Mouse (Mus musculus) intestine, postnatal 0 days (tissue): ENCODE results near the gene Smdt1. TPM values are rescaled to one million over a fixed set of nuclear protein-coding genes. Genes with fewer than 3 reads are reported as not detected.

ENCODE experiments used
- ATAC-seq: fragments of 200-750 bp; cut with Nextera tagmentation; 2 replicates; pipeline ENCODE4 v1.8.0; 2017; ENCODE audit warnings: mild to moderate bottlenecking, moderate TSS enrichment, moderate library complexity
- H3K27ac ChIP-seq: fragments of 300-500 bp; sonication (generic); 2 replicates; pipeline ENCODE4 v1.5.1; 2014; ENCODE audit warnings: mild to moderate bottlenecking, low read depth, low read length, moderate library complexity
- H3K27me3 ChIP-seq: fragments of 300-500 bp; sonication (generic); replicated peaks from 2 replicates; pipeline ENCODE4 v1.6.1; 2014; ENCODE audit warnings: low read length, mixed read lengths; ENCODE audit not compliant: control insufficient read depth, insufficient read depth
- H3K36me3 ChIP-seq: fragments of 300-500 bp; sonication (generic); 2 replicates; pipeline ENCODE4 v1.6.1; 2014; ENCODE audit warnings: mild to moderate bottlenecking, moderate library complexity; ENCODE audit not compliant: control insufficient read depth, insufficient read depth
- H3K4me1 ChIP-seq: fragments of 300-500 bp; sonication (generic); replicated peaks from 2 replicates; pipeline ENCODE4 v1.6.1; 2014; ENCODE audit warnings: antibody characterized with exemption, low read length, mixed read lengths; ENCODE audit not compliant: control insufficient read depth, insufficient read depth
- H3K4me2 ChIP-seq: fragments of 300-500 bp; sonication (generic); replicated peaks from 2 replicates; pipeline ENCODE4 v1.6.1; 2014; ENCODE audit warnings: low read depth, mild to moderate bottlenecking, moderate library complexity
- H3K4me3 ChIP-seq: fragments of 300-500 bp; sonication (generic); 2 replicates; pipeline ENCODE4 v1.5.1; 2014; ENCODE audit warnings: low read depth, low read length
- H3K9ac ChIP-seq: fragments of 300-500 bp; sonication (generic); 2 replicates; pipeline ENCODE4 v1.6.1; 2014; ENCODE audit warnings: mild to moderate bottlenecking, low read depth, low read length
- H3K9me3 ChIP-seq: fragments of 300-500 bp; sonication (generic); 2 replicates; pipeline ENCODE4 v1.6.1; 2016; ENCODE audit warnings: mixed run types; ENCODE audit not compliant: control insufficient read depth
- CTCF ChIP-seq: sonication (generic); IDR thresholded peaks from 2 replicates; pipeline ENCODE4 v1.5.1; 2016; ENCODE audit warnings: low read depth, mild to moderate bottlenecking, control low read depth, antibody characterized with exemption, moderate library complexity
- WGBS: fragments of 180-500 bp; shearing (Covaris S2); extraction: QIAGEN DNeasy Blood & Tissue Kit; methylation state at CpG from one replicate; pipeline ENCODE4 v1.1.7; 2014; 5-methylcytosine and 5-hydroxymethylcytosine counted together
- polyA plus RNA-seq: library from polyadenylated mRNA; unstranded; fragments of >200 nt; fragmentation: Nextera tagmentation; extraction: Ambion mirVana; gene quantifications from 2 replicates; pipeline ENCODE4 v1.2.1, GENCODE M21; 2015

Smdt1 gene
- polyA plus RNA-seq, 1 experiment from 2014 or later = 448 TPM

GRCm38 (mm10) chr15:82351480-82351879 is 12.7 kb downstream of the Smdt1 start:
- no peak for TF ChIP-seq CTCF
- H3K9ac ChIP-seq = no peak overlapping the region
- peak overlapping the region; percentile 72 for H3K27ac ChIP-seq
- peak; percentile 28 for ATAC-seq
- 21% methylated on average over 3 of the region's 3 CpGs for WGBS
- no peaks in the 10 kb centered on the region for H3K27me3 ChIP-seq
- H3K4me2 ChIP-seq = peak overlapping the region; percentile 72
- peaks cover 35% of the 10 kb centered on the region for H3K36me3 ChIP-seq
- H3K4me3 ChIP-seq = no peak overlapping the region
- peaks cover 24% of the 10 kb centered on the region; the same call in 1 of the 2 replicates for H3K4me1 ChIP-seq
- H3K9me3 ChIP-seq = no peaks in the 10 kb centered on the region

- ATAC-seq = no peak
- H3K4me2 ChIP-seq = peak overlapping the region; percentile 72
- H3K9ac ChIP-seq = peak overlapping the region; percentile 99
- WGBS = 14% methylated on average over 14 of the region's 14 CpGs
- no peak for TF ChIP-seq CTCF
- no peaks in the 10 kb centered on the region for H3K27me3 ChIP-seq
- H3K27ac ChIP-seq = peak overlapping the region; percentile 89
- H3K36me3 ChIP-seq = peaks cover 29% of the 10 kb centered on the region
- peaks cover 17% of the 10 kb centered on the region; the same call in 1 of the 2 replicates for H3K4me1 ChIP-seq
- peak overlapping the region; percentile 97 for H3K4me3 ChIP-seq
- H3K9me3 ChIP-seq = no peaks in the 10 kb centered on the region
Observed at GRCm38 (mm10) chr15:82353078-82353744, 14.5 kb downstream of the Smdt1 start.

GRCm38 (mm10) chr15:82353745-82354113 is 15.0 kb downstream of the Smdt1 start:
- 0% methylated on average over 23 of the region's 23 CpGs for whole genome bisulfite sequencing

DNA sequence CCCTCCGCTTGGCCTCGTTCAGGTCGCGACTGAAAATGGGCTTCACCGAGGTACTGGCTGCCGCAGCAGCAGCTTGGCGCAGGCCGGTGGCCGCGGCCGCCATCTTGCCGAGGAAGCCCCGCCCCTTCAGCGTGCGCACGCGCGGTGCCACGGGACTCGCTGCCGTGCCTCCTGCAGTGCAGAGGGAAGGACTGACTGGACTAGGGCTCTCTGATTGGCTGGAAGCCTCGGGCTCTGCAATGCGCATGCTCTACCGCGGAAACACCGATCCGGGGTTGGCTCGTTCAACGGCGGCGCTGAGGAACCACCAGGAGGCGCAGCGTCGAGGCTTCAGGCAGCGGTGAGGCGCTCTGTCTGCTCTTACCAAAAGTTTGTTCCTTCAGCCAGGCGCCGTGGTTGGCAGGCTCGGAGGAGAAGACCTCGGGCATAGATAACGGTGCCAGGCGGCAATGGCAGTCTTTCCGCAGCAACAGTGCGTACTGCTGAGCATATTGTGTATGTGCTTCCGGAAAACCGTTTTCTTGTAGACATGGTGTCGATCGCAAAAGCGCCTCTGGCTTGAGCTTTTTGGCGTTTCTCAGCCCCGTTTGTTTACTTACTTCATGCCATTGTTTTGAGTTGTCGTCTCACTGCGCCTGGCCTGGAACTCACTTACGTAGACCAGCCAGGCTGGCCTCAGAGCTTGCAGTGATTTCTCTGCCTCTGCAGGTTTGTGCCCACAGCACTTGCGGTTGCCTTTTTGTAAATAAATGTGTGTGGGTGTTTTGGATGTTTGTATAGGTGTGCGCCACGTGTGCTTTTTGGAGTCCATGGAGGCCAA is 15.6 kb downstream of the Smdt1 start, which contains the start of gene Ndufa6:
Gene Ndufa6 (minus strand): TSS at position 197 of the 820 bp plus-strand sequence.
- peaks cover 18% of the 10 kb centered on the region for H3K36me3 ChIP-seq
- 1% methylated on average over 57 of the region's 57 CpGs for WGBS

More at GRCm38 (mm10) chr15:82353745-82354113, 15.0 kb downstream of the Smdt1 start:
- no peak for TF ChIP-seq CTCF
- Histone ChIP-seq H3K4me1 (peaks cover 16% of the 10 kb centered on the region; the same call in 1 of the 2 replicates), H3K27ac (peak overlapping the region; percentile 89), H3K9ac (peak overlapping the region; percentile 99), H3K4me2 (peak overlapping the region; percentile 72), H3K36me3 (peaks cover 24% of the 10 kb centered on the region), H3K9me3 (no peaks in the 10 kb centered on the region), H3K4me3 (peak overlapping the region; percentile 97), H3K27me3 (no peaks in the 10 kb centered on the region)
- ATAC-seq = peak; percentile 19

DNA sequence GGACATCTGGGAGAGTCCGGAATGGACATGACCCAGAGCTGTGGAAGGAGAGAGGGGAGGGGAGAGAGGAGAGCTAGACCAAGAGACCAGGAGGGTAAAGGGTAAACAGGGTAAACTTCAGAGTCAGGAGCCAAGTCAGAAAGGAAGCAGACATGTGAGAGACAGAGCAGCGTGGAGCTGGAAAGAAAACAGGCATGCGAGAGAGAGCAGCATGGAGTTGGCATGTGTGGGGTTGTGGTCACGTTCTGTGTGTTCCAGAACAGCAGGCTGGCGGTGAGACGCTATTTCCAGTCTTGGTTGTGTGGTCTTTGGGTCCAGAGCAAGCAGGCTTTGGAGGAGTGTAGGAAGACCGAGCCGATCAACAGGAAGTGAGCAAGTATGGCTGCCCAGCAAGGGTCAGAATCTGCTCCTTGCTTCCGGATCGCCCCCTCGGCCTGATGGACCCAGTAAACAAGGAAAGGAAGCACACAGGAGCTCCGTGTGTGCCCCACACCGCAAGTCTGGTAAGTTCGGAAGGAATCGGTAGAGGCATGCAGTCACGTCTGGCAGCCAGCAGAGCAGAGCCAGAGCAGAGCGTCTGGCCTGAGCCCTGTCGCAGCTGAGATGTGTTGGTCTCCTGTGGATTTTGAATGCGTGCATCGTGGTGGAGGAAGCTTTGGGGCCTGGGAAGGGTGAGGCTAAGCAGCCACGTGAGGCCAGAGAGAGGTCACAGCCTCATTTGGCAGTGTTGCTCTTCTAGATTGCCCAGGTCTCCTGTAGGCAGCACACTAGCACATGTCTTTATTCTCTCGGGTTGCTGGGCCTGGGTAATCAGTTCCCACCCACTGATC is 19.9 kb downstream of the Smdt1 start:
- H3K4me2 ChIP-seq = no peak overlapping the region
- H3K4me3 ChIP-seq = no peak overlapping the region
- H3K27me3 ChIP-seq = no peaks in the 10 kb centered on the region
- no peak for ATAC-seq
- H3K27ac ChIP-seq = no peak overlapping the region
- H3K36me3 ChIP-seq = no peaks in the 10 kb centered on the region
- H3K9me3 ChIP-seq = no peaks in the 10 kb centered on the region
- no peak overlapping the region for H3K9ac ChIP-seq
- 56% methylated on average over 22 of the region's 22 CpGs for WGBS
- H3K4me1 ChIP-seq = no peaks in the 10 kb centered on the region
- no peak for TF ChIP-seq CTCF

More for the DNA sequence above, 15.6 kb downstream of the Smdt1 start, which contains the start of gene Ndufa6:
- Histone ChIP-seq H3K4me3 (peak within 1 kb of the TSS; percentile 97), H3K9me3 (no peaks in the 10 kb centered on the region), H3K4me2 (peak within 1 kb of the TSS; percentile 72), H3K27ac (peak within 1 kb of the TSS; percentile 89), H3K4me1 (peaks cover 13% of the 10 kb centered on the region; the same call in 1 of the 2 replicates), H3K9ac (peak within 1 kb of the TSS; percentile 99), H3K27me3 (no peaks in the 10 kb centered on the region)
- TF ChIP-seq CTCF = peak; percentile 100
- ATAC-seq = peak; percentile 95
